Mouse (Mus musculus): ENCODE measurements around the gene March8. TPM values are rescaled to one million over a fixed set of nuclear protein-coding genes. Genes with fewer than 3 reads are reported as not detected.
A peak's percentile ranks its signal among the peaks of the same experiment; 100 is the strongest.
"Not testable (repeated sequence)": the region's sequence is repeated elsewhere in the genome, so short reads cannot be mapped to it uniquely, and the experiment has no call there.

March8 gene
- 10 to 100 TPM; 57.4 to 58.7 TPM for total RNA-seq (2021)

- peak; percentile 81 to 82 for DNase-seq
Observed at GRCm38 (mm10) chr6:116337835-116338501, at the start of gene March8. TSS of gene March8 (plus strand) at chr6:116338024.

DNA sequence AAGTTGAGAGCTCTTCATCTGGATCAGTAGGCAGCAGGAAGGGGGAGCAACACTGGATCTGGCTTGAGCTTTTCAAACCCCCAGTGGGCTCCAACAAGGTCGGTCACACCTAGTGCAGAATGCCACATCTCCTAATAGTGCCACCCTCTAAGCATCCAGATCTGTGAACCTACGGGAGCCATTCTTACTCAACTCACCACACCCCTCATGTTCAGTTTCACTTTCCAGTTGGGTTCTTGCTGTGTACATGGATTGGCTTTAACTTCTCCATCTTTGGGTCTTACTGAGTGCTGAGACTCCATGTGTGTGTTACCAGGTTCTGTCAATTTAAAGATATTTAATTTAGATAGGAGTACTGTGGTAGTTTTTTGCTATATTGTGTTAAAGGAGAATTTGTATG, 26.4 kb upstream of the March8 start:
- no peak for DNase-seq

DNA sequence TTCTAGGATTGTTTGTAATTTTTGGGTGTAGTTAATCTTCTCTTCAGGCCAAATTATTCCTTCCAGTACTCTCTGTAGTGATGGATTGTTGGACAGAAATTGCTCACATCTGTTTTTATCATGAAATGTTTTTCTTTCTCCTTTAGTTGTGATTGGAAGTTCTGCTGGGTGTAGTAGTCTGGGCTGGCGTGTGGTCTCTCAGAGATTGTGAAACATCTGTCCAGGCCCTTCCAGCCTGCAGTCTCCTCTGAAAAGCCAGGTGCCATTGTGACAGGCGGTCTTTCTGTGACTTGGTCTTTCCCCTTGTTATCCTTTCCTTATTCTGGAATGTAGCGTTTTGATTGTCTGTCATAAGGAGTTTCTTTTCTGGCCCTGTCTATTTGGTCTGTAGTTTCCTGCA, 18.6 kb upstream of the March8 start:
- no peak for DNase-seq

- DNase-seq = no peak
Observed at GRCm38 (mm10) chr6:116326641-116327040, 11.2 kb upstream of the March8 start.

GRCm38 (mm10) chr6:116331396-116331795, 6.4 kb upstream of the March8 start:
- no peak for DNase-seq

- no peak for DNase-seq
Observed at GRCm38 (mm10) chr6:116337466-116337834, 374 bp upstream of the March8 start.

DNA sequence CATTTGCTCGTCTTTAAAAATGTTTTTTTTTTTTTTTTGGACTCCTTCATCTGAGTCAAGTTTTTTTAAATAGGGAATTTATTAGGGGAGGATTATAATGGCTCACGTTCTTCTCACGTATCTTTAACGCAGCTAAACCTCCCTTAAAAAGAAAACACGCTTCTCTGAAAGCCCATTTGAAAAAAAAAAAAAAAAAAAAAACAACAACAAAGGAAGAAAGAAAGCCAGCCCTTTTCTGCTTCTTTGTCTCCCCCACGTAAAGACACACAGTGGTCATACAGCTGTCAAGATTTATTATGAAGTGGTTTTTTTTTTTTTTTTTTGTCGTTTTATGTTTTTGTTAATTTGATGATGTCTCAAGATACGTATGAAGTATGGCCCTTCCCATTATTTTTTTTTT, 696 bp downstream of the March8 start:
- no peak for DNase-seq

GRCm38 (mm10) chr6:116339088-116339487, 1.3 kb downstream of the March8 start:
- no peak for DNase-seq

- no peak for DNase-seq
Observed at GRCm38 (mm10) chr6:116340521-116340920, 2.7 kb downstream of the March8 start.

GRCm38 (mm10) chr6:116347953-116348352, 10.1 kb downstream of the March8 start:
- no peak for DNase-seq

DNA sequence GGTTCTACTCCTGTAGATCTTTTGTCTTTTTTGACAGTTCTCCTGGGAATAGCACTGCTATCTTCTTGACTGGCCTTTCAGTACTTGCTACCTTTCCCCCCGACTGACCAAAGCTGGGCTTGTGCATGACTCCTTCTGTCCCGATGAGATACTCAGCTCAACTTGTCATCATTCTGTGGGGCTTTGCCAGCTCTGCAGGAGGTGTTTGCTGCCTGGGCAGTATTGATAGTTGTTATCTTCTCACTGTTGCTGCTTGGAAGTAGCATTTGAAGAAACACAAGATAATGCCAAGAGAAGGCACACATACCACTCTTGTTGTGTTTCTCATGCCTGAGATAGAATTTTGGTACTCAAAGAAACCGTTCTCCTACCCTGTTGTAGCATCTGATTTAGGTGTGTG, 12.2 kb downstream of the March8 start:
- DNase-seq = no peak

DNA sequence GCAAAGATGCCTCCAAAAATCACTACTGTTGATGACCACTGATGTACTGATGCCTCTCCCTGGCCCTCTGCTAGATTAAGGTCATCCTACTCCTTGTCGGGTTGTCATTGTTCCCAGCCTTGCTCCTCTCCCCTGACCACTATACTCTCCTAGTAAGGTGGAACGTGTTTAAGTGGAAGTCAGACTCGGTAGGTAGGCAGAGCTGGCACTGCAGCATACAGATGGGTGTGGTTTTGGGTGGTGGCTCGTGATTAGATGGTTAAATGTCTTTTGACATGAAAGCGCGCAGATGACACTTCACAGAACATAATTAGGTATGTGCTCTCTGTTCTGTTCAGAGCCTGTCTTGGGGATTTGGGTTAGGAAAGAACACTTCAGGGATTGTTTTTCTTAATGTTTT, 12.8 kb downstream of the March8 start:
- no peak for DNase-seq

GRCm38 (mm10) chr6:116351534-116351933, 13.7 kb downstream of the March8 start:
- no peak for DNase-seq

DNA sequence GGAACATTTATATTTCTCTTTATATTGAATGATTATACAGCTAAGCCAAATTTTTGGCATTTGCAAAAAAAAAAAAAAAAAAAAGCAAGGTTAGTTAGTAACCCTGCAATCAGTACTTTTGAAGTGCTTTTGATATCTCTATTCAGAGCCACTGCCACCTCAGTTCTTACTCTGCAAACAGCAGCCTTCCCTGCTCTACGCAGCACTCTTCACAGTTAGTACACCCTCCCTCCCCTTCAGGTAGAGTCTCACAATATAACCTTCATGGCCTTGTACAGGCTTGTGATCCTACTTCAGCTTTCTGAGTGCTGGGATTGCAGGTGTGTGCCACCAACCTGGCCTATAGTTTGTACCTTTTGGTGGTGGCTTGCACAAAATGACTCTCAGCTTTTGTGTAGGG, 15.6 kb downstream of the March8 start:
- DNase-seq = no peak

DNA sequence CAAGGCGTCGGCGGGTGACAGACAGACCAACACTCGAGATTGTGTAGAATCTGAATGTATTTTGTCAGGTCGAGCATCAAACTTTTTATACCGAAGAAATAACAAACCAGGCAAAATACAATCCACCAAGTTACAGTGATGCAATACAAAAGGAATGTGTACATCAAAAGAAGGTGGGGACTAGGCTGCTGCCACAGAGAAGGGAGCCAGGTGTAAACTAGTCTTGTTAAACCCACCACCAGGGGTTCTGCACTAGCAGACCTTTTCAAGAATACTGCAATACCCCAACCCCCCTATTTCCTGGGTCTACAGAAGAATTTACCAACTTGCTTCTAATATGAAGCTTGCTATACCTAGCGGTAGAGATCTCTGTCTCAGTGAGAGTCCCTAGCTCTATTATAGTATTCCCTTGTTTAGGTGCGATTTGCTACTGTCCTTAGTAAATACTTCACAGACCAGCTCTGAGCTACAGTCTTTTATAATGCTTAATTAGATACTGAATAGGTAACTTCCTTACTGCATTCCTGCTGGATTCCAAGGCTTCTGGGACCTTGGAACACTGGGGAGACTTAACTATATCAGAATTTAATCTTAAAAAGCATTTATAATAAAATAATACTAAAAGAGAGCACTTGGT, 18.6 kb downstream of the March8 start:
- not testable (repeated sequence) for DNase-seq

- no peak for DNase-seq
Observed at GRCm38 (mm10) chr6:116356948-116357325, 19.1 kb downstream of the March8 start.

DNA sequence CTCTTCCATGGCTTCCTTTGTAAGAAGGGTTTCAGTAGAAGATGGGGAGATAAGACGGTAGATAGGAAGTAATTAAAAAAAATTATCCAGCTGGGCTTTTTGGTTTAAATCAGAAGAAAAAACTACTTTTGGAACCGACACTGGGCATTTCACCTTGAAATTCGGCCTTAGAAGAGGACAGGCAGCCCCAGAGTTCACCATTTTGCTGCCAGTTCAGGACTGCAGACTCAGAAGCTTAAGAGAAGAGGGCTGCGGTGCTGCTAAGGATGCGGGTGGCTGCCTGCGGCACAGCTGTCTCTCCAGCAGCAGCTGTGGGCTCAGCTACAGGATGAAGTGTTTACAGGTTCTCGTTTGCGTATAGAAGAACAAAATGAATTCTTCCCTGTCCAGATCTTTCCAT, 20.2 kb downstream of the March8 start:
- DNase-seq = no peak

- DNase-seq = no peak
Observed at GRCm38 (mm10) chr6:116359256-116359655, 21.4 kb downstream of the March8 start.

- no peak for DNase-seq
Observed at GRCm38 (mm10) chr6:116361463-116361862, 23.6 kb downstream of the March8 start.

GRCm38 (mm10) chr6:116361993-116362392, 24.2 kb downstream of the March8 start:
- DNase-seq = no peak

- no peak for DNase-seq
Observed at GRCm38 (mm10) chr6:116367971-116368370, 30.1 kb downstream of the March8 start.

DNA sequence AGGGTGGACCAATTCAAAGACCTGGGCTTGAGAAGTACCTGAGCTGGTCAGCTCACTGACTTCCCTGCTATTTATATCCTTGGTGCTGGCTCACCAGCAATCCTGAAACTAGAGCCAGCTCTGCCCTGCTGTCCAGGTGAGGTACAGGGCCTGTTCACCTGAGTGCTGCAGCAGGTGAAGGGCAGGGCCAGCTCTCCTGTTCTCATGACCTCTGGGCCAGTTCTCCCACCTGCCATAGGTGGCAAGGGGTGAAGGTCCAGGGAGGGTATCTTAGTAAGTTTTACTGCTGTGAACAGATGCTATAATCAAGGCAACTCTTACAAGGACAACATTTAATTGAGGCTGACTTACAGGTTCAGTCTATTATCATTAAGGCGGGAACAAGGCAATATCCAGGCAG, 32.0 kb downstream of the March8 start:
- no peak for DNase-seq

DNA sequence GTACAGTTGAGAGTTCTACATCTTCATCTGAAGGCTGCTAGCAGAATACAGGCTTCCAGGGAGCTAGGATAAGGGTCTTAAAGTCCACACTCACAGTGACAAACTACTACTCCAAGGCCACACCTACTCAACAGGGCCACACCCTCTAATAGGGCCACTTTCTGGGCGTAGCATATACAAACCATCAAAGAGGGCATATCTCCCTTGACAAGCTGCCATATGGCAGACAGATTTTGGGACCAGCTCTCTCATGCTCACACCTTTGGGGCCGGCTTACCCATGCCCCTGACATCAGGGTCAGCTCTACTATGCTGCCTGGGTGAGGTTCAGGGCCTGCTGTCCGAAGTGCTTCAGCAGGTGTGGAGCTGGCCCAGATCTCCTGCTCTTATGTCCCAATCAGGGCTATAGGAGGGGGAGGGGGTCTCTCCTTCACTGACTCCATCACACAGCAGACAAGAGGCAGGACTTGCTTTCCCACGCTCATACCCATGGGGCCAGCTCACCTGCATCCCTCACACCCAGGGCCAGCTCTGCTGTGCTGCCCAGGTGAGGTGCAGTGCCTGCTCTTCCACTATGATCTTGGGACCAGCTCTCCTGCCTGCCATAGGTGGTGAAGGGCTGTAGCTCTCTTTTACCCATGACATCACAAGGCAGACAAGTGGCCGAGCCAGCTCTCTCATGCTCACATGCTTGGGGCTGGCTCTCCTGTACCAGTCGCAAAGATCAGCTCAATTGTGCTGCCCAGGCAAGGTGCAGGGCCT, 32.6 kb downstream of the March8 start:
- no peak for DNase-seq

- no peak for DNase-seq
Observed at GRCm38 (mm10) chr6:116371500-116371899, 33.7 kb downstream of the March8 start.
